Mouse (Mus musculus) myocyte (in vitro differentiated cells): ENCODE results near the gene Armh3. TPM values are rescaled to one million over a fixed set of nuclear protein-coding genes. Genes with fewer than 3 reads are reported as not detected.

Source experiments
- H3K27me3 ChIP-seq: one replicate; pipeline ENCODE4 v1.6.1; 2011; ENCODE audit not compliant: control insufficient read depth, insufficient read depth, insufficient read length
- H3K36me3 ChIP-seq: one replicate; pipeline ENCODE4 v1.6.1; 2011; ENCODE audit not compliant: control insufficient read depth, insufficient read depth
- H3K4me2 ChIP-seq: one replicate; pipeline ENCODE4 v1.6.1; 2011; ENCODE audit warnings: low read depth, control low read depth
- H3K4me3 ChIP-seq: one replicate; pipeline ENCODE4 v1.5.1; 2011; ENCODE audit warnings: mild to moderate bottlenecking, control low read depth, moderate library complexity
- H3K79me2 ChIP-seq: one replicate; pipeline ENCODE4 v1.6.1; 2011; ENCODE audit not compliant: control insufficient read depth, insufficient read depth
- H3ac ChIP-seq: one replicate; pipeline ENCODE4 v1.6.1; 2011; ENCODE audit not compliant: control insufficient read depth, insufficient read length
- CEBPB ChIP-seq: IDR thresholded peaks from 2 replicates; pipeline ENCODE4 v1.6.1; 2011; ENCODE audit warnings: mild to moderate bottlenecking, moderate library complexity; ENCODE audit not compliant: poor library complexity, insufficient read depth, severe bottlenecking
- E2F4 ChIP-seq: IDR thresholded peaks from one replicate; pipeline ENCODE4 v1.6.1; 2011; ENCODE audit warnings: mild to moderate bottlenecking, control low read depth, moderate library complexity; ENCODE audit not compliant: insufficient read depth
- MAX ChIP-seq: IDR thresholded peaks from one replicate; pipeline ENCODE4 v1.6.1; 2011; ENCODE audit warnings: low read depth, mild to moderate bottlenecking, control low read depth
- MYOD1 ChIP-seq, 3 experiments: IDR thresholded peaks; one replicate each; pipeline ENCODE4 v1.6.1; 2011; ENCODE audit warnings: control low read depth in 2 of 3, low read depth in 2 of 3, mild to moderate bottlenecking in 2 of 3, moderate library complexity in 1 of 3; ENCODE audit not compliant: insufficient read length in 2 of 3, control insufficient read depth in 1 of 3
- MYOG ChIP-seq, 3 experiments: IDR thresholded peaks; one replicate each; pipeline ENCODE4 v1.6.1; 2011; ENCODE audit warnings: control low read depth in 2 of 3, low read depth in 2 of 3, mild to moderate bottlenecking in 2 of 3; ENCODE audit not compliant: insufficient read length in 2 of 3, control insufficient read depth in 1 of 3, insufficient read depth in 1 of 3
- POLR2A ChIP-seq: IDR thresholded peaks from one replicate; pipeline ENCODE4 v1.6.1; 2011; ENCODE audit warnings: low read depth, mild to moderate bottlenecking, control low read depth, moderate library complexity; ENCODE audit not compliant: insufficient read length
- POLR2AphosphoS2 ChIP-seq: IDR thresholded peaks from one replicate; pipeline ENCODE4 v1.6.1; 2011; ENCODE audit warnings: low read depth, control low read depth; ENCODE audit not compliant: insufficient read length
- REST ChIP-seq: IDR thresholded peaks from one replicate; pipeline ENCODE4 v1.6.1; 2011; ENCODE audit warnings: mild to moderate bottlenecking, control low read depth, moderate library complexity; ENCODE audit not compliant: insufficient read depth, insufficient read length
- SRF ChIP-seq: IDR thresholded peaks from one replicate; pipeline ENCODE4 v1.6.1; 2011; ENCODE audit warnings: low read depth; ENCODE audit not compliant: control insufficient read depth, insufficient read length
- TCF12 ChIP-seq: IDR thresholded peaks from one replicate; pipeline ENCODE4 v1.6.1; 2011; ENCODE audit warnings: mild to moderate bottlenecking, control low read depth; ENCODE audit not compliant: poor library complexity, insufficient read depth, severe bottlenecking
- TCF3 ChIP-seq: IDR thresholded peaks from one replicate; pipeline ENCODE4 v1.6.1; 2011; ENCODE audit warnings: low read depth, control low read depth; ENCODE audit not compliant: insufficient read length
- USF1 ChIP-seq: IDR thresholded peaks from one replicate; pipeline ENCODE4 v1.6.1; 2011; ENCODE audit warnings: low read depth, mild to moderate bottlenecking, control low read depth, moderate library complexity
- polyA plus RNA-seq: library from polyadenylated mRNA; unstranded; fragments of >200 nt; fragmentation: generic; extraction: Trizol; gene quantifications from one replicate; pipeline ENCODE4 v1.2.1, GENCODE M21; 2012; ENCODE audit warnings: missing spikeins

Gene Armh3
- polyA plus RNA-seq, 1 experiment: 9.7 TPM

GRCm38 (mm10) chr19:46041933-46042475 is 43.7 kb upstream of the Armh3 start:
- TF ChIP-seq TCF3: no peak
- TF ChIP-seq POLR2A: no peak
- Histone ChIP-seq H3ac (no peak overlapping the region), H3K4me2 (peak overlapping the region; percentile 86), H3K4me3 (peak overlapping the region; percentile 68), H3K27me3 (no peaks in the 10 kb centered on the region), H3K36me3 (no peaks in the 10 kb centered on the region), H3K79me2 (peaks cover 68% of the 10 kb centered on the region)

GRCm38 (mm10) chr19:46041299-46041932 is 43.1 kb upstream of the Armh3 start:
- H3K4me2 ChIP-seq: peak overlapping the region; percentile 86

GRCm38 (mm10) chr19:46040149-46040902 is 42.0 kb upstream of the Armh3 start:
- peak overlapping the region; percentile 42 for H3K4me3 ChIP-seq
- TF ChIP-seq REST: no peak
- TF ChIP-seq TCF12: no peak
- TF ChIP-seq MYOD1 (IDR thresholded peaks at IDR 0.05; ENCODE audit: control insufficient read depth in 1 of 3, insufficient read length in 2 of 3, low read depth in 2 of 3): no peak
- no peak for TF ChIP-seq CEBPB
- no peak for TF ChIP-seq E2F4
- no peak for TF ChIP-seq TCF3
- TF ChIP-seq MAX: no peak
- no peak for TF ChIP-seq MYOG (IDR thresholded peaks at IDR 0.05; ENCODE audit: control insufficient read depth in 1 of 3, insufficient read depth in 1 of 3, insufficient read length in 2 of 3, low read depth in 2 of 3)
- TF ChIP-seq POLR2A: no peak
- no peak for TF ChIP-seq POLR2AphosphoS2
- peak overlapping the region; percentile 86 for H3K4me2 ChIP-seq
- peaks cover 7% of the 10 kb centered on the region for H3K36me3 ChIP-seq
- peaks cover 80% of the 10 kb centered on the region for H3K79me2 ChIP-seq
- no peaks in the 10 kb centered on the region for H3K27me3 ChIP-seq
- H3ac ChIP-seq: no peak overlapping the region

More at GRCm38 (mm10) chr19:46041299-46041932, 43.1 kb upstream of the Armh3 start:
- H3ac ChIP-seq: no peak overlapping the region
- no peaks in the 10 kb centered on the region for H3K27me3 ChIP-seq
- peak overlapping the region; percentile 68 for H3K4me3 ChIP-seq
- H3K36me3 ChIP-seq: no peaks in the 10 kb centered on the region
- peaks cover 74% of the 10 kb centered on the region for H3K79me2 ChIP-seq
- TF ChIP-seq E2F4: no peak
- no peak for TF ChIP-seq REST
- TF ChIP-seq MAX: no peak
- TF ChIP-seq USF1: no peak
- no peak for TF ChIP-seq POLR2AphosphoS2
- TF ChIP-seq MYOG (IDR thresholded peaks at IDR 0.05; ENCODE audit: control insufficient read depth in 1 of 3, insufficient read depth in 1 of 3, insufficient read length in 2 of 3, low read depth in 2 of 3): no peak
- no peak for TF ChIP-seq MYOD1 (IDR thresholded peaks at IDR 0.05; ENCODE audit: control insufficient read depth in 1 of 3, insufficient read length in 2 of 3, low read depth in 2 of 3)
- no peak for TF ChIP-seq POLR2A
- TF ChIP-seq SRF: no peak
- no peak for TF ChIP-seq TCF12
- no peak for TF ChIP-seq CEBPB
- TF ChIP-seq TCF3: no peak

GRCm38 (mm10) chr19:46039478-46039877 is 41.2 kb upstream of the Armh3 start:
- peak overlapping the region; percentile 4 for H3ac ChIP-seq
- no peaks in the 10 kb centered on the region for H3K27me3 ChIP-seq
- TF ChIP-seq POLR2A (peak; percentile 93), SRF (no peak), POLR2AphosphoS2 (peak; percentile 83), REST (peak; percentile 42)
- peaks cover 15% of the 10 kb centered on the region for H3K36me3 ChIP-seq
- peaks cover 79% of the 10 kb centered on the region for H3K79me2 ChIP-seq
- peak overlapping the region; percentile 42 for H3K4me3 ChIP-seq
- H3K4me2 ChIP-seq: peak overlapping the region; percentile 86

- peak overlapping the region; percentile 4 for H3ac ChIP-seq
- peaks cover 21% of the 10 kb centered on the region for H3K36me3 ChIP-seq
- H3K4me2 ChIP-seq: peak overlapping the region; percentile 98
- H3K27me3 ChIP-seq: no peaks in the 10 kb centered on the region
- H3K4me3 ChIP-seq: peak overlapping the region; percentile 42
- peaks cover 73% of the 10 kb centered on the region for H3K79me2 ChIP-seq
- TF ChIP-seq E2F4 (no peak), REST (no peak), TCF12 (no peak), MYOD1 (IDR thresholded peaks at IDR 0.05; ENCODE audit: control insufficient read depth in 1 of 3, insufficient read length in 2 of 3, low read depth in 2 of 3) (no peak), MYOG (IDR thresholded peaks at IDR 0.05; ENCODE audit: control insufficient read depth in 1 of 3, insufficient read depth in 1 of 3, insufficient read length in 2 of 3, low read depth in 2 of 3) (no peak)
Measured at GRCm38 (mm10) chr19:46038851-46039260, 40.6 kb upstream of the Armh3 start.
